Mouse (Mus musculus): ENCODE measurements around the gene Gtdc1. TPM values are rescaled to one million over a fixed set of nuclear protein-coding genes. Genes with fewer than 3 reads are reported as not detected.
A peak's percentile ranks its signal among the peaks of the same experiment; 100 is the strongest.

Gene Gtdc1
- polyA plus RNA-seq, 1 experiment from 2014 or later, result 13.0 TPM

- H3K27ac ChIP-seq (replicated peaks in 1 of 2; ENCODE audit: control insufficient read depth in 1 of 2, insufficient read depth in 1 of 2, low read depth in 2 of 2, low read length in 2 of 2), result peak overlapping the region; percentile 67 to 77
- ATAC-seq (ENCODE audit: insufficient number of reproducible peaks, insufficient read depth, low FRiP score, low read depth), result peak; percentile 76; the same call in 1 of the 2 replicates
Observed at GRCm38 (mm10) chr2:44952830-44953422, 25.5 kb upstream of the Gtdc1 start.

GRCm38 (mm10) chr2:44951651-44952213 lies 24.3 kb upstream of the Gtdc1 start:
- H3K36me3 ChIP-seq (ENCODE audit: control insufficient read depth, insufficient read depth, low read length), result no peaks in the 10 kb centered on the region
- H3K27ac ChIP-seq (replicated peaks in 1 of 2; ENCODE audit: control insufficient read depth in 1 of 2, insufficient read depth in 1 of 2, low read depth in 2 of 2, low read length in 2 of 2), result peak overlapping the region; percentile 56 to 72; a peak in 3 of 4 replicates
- WGBS, result 27% methylated on average over 4 of the region's 4 CpGs
- H3K27me3 ChIP-seq (ENCODE audit: control insufficient read depth, insufficient read depth, low read length), result no peaks in the 10 kb centered on the region
- no peak overlapping the region for H3K4me2 ChIP-seq (ENCODE audit: low read length)
- H3K9ac ChIP-seq (ENCODE audit: low read length), result no peak overlapping the region
- ATAC-seq (ENCODE audit: insufficient number of reproducible peaks, insufficient read depth, low FRiP score, low read depth), result no peak
- H3K4me3 ChIP-seq (ENCODE audit: control insufficient read depth in 1 of 2, insufficient read depth in 1 of 2, low read depth in 1 of 2, low read length in 2 of 2), result no peak overlapping the region
- H3K4me1 ChIP-seq (ENCODE audit: control insufficient read depth in 2 of 2, insufficient read depth in 2 of 2, low read length in 2 of 2), result peaks cover 9 to 18% of the 10 kb centered on the region in 2 experiments
- no peaks in the 10 kb centered on the region for H3K9me3 ChIP-seq (ENCODE audit: control insufficient read depth, low read length)

More at GRCm38 (mm10) chr2:44952830-44953422, 25.5 kb upstream of the Gtdc1 start:
- no peak overlapping the region for H3K9ac ChIP-seq (ENCODE audit: low read length)
- 36% methylated on average over 6 of the region's 6 CpGs for WGBS
- H3K4me1 ChIP-seq (ENCODE audit: control insufficient read depth in 2 of 2, insufficient read depth in 2 of 2, low read length in 2 of 2), result peaks cover 9 to 18% of the 10 kb centered on the region in 2 experiments
- H3K9me3 ChIP-seq (ENCODE audit: control insufficient read depth, low read length), result no peaks in the 10 kb centered on the region
- H3K4me3 ChIP-seq (ENCODE audit: control insufficient read depth in 1 of 2, insufficient read depth in 1 of 2, low read depth in 1 of 2, low read length in 2 of 2), result no peak overlapping the region
- no peaks in the 10 kb centered on the region for H3K36me3 ChIP-seq (ENCODE audit: control insufficient read depth, insufficient read depth, low read length)
- H3K4me2 ChIP-seq (ENCODE audit: low read length), result no peak overlapping the region
- no peaks in the 10 kb centered on the region for H3K27me3 ChIP-seq (ENCODE audit: control insufficient read depth, insufficient read depth, low read length)

- H3K27ac ChIP-seq (replicated peaks in 1 of 2; ENCODE audit: control insufficient read depth in 1 of 2, insufficient read depth in 1 of 2, low read depth in 2 of 2, low read length in 2 of 2), result no peak overlapping the region
- no peaks in the 10 kb centered on the region for H3K27me3 ChIP-seq (ENCODE audit: control insufficient read depth, insufficient read depth, low read length)
- no peaks in the 10 kb centered on the region for H3K4me1 ChIP-seq (ENCODE audit: control insufficient read depth in 2 of 2, insufficient read depth in 2 of 2, low read length in 2 of 2)
- H3K9ac ChIP-seq (ENCODE audit: low read length), result no peak overlapping the region
- H3K4me3 ChIP-seq (ENCODE audit: control insufficient read depth in 1 of 2, insufficient read depth in 1 of 2, low read depth in 1 of 2, low read length in 2 of 2), result no peak overlapping the region
- no peaks in the 10 kb centered on the region for H3K9me3 ChIP-seq (ENCODE audit: control insufficient read depth, low read length)
- H3K36me3 ChIP-seq (ENCODE audit: control insufficient read depth, insufficient read depth, low read length), result no peaks in the 10 kb centered on the region
- 94% methylated on average over 2 of the region's 2 CpGs for WGBS
- ATAC-seq (ENCODE audit: insufficient number of reproducible peaks, insufficient read depth, low FRiP score, low read depth), result no peak
- no peak overlapping the region for H3K4me2 ChIP-seq (ENCODE audit: low read length)
Observed at GRCm38 (mm10) chr2:44944689-44945088, 17.2 kb upstream of the Gtdc1 start.

GRCm38 (mm10) chr2:44930951-44931350 lies 3.5 kb upstream of the Gtdc1 start:
- WGBS, result 77% methylated on average over 3 of the region's 3 CpGs
- ATAC-seq (ENCODE audit: insufficient number of reproducible peaks, insufficient read depth, low FRiP score, low read depth), result no peak
- Histone ChIP-seq H3K36me3 (ENCODE audit: control insufficient read depth, insufficient read depth, low read length) (no peaks in the 10 kb centered on the region), H3K27ac (replicated peaks in 1 of 2; ENCODE audit: control insufficient read depth in 1 of 2, insufficient read depth in 1 of 2, low read depth in 2 of 2, low read length in 2 of 2) (no peak overlapping the region), H3K4me3 (ENCODE audit: control insufficient read depth in 1 of 2, insufficient read depth in 1 of 2, low read depth in 1 of 2, low read length in 2 of 2) (no peak overlapping the region), H3K27me3 (ENCODE audit: control insufficient read depth, insufficient read depth, low read length) (no peaks in the 10 kb centered on the region), H3K4me2 (ENCODE audit: low read length) (no peak overlapping the region), H3K9ac (ENCODE audit: low read length) (no peak overlapping the region), H3K4me1 (ENCODE audit: control insufficient read depth in 2 of 2, insufficient read depth in 2 of 2, low read length in 2 of 2) (0 out of 4 replicates have a peak, but pooled peaks cover 0 to 2% of the 10 kb centered on the region in 2 experiments), H3K9me3 (ENCODE audit: control insufficient read depth, low read length) (no peaks in the 10 kb centered on the region)

- H3K27ac ChIP-seq (replicated peaks in 1 of 2; ENCODE audit: control insufficient read depth in 1 of 2, insufficient read depth in 1 of 2, low read depth in 2 of 2, low read length in 2 of 2), result no peak overlapping the region
- peaks cover 0 to 6% of the 10 kb centered on the region in 2 experiments; a peak in 1 of 4 replicates for H3K4me1 ChIP-seq (ENCODE audit: control insufficient read depth in 2 of 2, insufficient read depth in 2 of 2, low read length in 2 of 2)
- no peak for ATAC-seq (ENCODE audit: insufficient number of reproducible peaks, insufficient read depth, low FRiP score, low read depth)
- 79% methylated on average over 3 of the region's 3 CpGs for WGBS
- H3K9ac ChIP-seq (ENCODE audit: low read length), result no peak overlapping the region
- no peaks in the 10 kb centered on the region for H3K27me3 ChIP-seq (ENCODE audit: control insufficient read depth, insufficient read depth, low read length)
- H3K36me3 ChIP-seq (ENCODE audit: control insufficient read depth, insufficient read depth, low read length), result no peaks in the 10 kb centered on the region
- no peak overlapping the region for H3K4me2 ChIP-seq (ENCODE audit: low read length)
- H3K4me3 ChIP-seq (ENCODE audit: control insufficient read depth in 1 of 2, insufficient read depth in 1 of 2, low read depth in 1 of 2, low read length in 2 of 2), result no peak overlapping the region
- no peaks in the 10 kb centered on the region for H3K9me3 ChIP-seq (ENCODE audit: control insufficient read depth, low read length)
Observed at GRCm38 (mm10) chr2:44928631-44929030, 1.2 kb upstream of the Gtdc1 start.

GRCm38 (mm10) chr2:44926683-44927481 lies 575 bp downstream of the Gtdc1 start:
- Histone ChIP-seq H3K4me3 (ENCODE audit: control insufficient read depth in 1 of 2, insufficient read depth in 1 of 2, low read depth in 1 of 2, low read length in 2 of 2) (peak overlapping the region; percentile 79 to 92), H3K36me3 (ENCODE audit: control insufficient read depth, insufficient read depth, low read length) (no peaks in the 10 kb centered on the region), H3K27me3 (ENCODE audit: control insufficient read depth, insufficient read depth, low read length) (no peaks in the 10 kb centered on the region), H3K4me2 (ENCODE audit: low read length) (peak overlapping the region; percentile 81), H3K9ac (ENCODE audit: low read length) (peak overlapping the region; percentile 81), H3K4me1 (ENCODE audit: control insufficient read depth in 2 of 2, insufficient read depth in 2 of 2, low read length in 2 of 2) (peaks cover 0 to 9% of the 10 kb centered on the region in 2 experiments; a peak in 1 of 4 replicates), H3K27ac (replicated peaks in 1 of 2; ENCODE audit: control insufficient read depth in 1 of 2, insufficient read depth in 1 of 2, low read depth in 2 of 2, low read length in 2 of 2) (peak overlapping the region; percentile 91 to 92), H3K9me3 (ENCODE audit: control insufficient read depth, low read length) (no peaks in the 10 kb centered on the region)
- peak; percentile 97 for ATAC-seq (ENCODE audit: insufficient number of reproducible peaks, insufficient read depth, low FRiP score, low read depth)
- 1% methylated on average over 59 of the region's 95 CpGs for WGBS

GRCm38 (mm10) chr2:44926167-44926682 lies 1.2 kb downstream of the Gtdc1 start:
- no peaks in the 10 kb centered on the region for H3K9me3 ChIP-seq (ENCODE audit: control insufficient read depth, low read length)
- no peak for ATAC-seq (ENCODE audit: insufficient number of reproducible peaks, insufficient read depth, low FRiP score, low read depth)
- peak overlapping the region; percentile 79 to 92 for H3K4me3 ChIP-seq (ENCODE audit: control insufficient read depth in 1 of 2, insufficient read depth in 1 of 2, low read depth in 1 of 2, low read length in 2 of 2)
- H3K27me3 ChIP-seq (ENCODE audit: control insufficient read depth, insufficient read depth, low read length), result no peaks in the 10 kb centered on the region
- H3K4me2 ChIP-seq (ENCODE audit: low read length), result peak overlapping the region; percentile 81
- H3K36me3 ChIP-seq (ENCODE audit: control insufficient read depth, insufficient read depth, low read length), result no peaks in the 10 kb centered on the region
- WGBS, result under 1% methylated on average over 17 of the region's 17 CpGs
- peak overlapping the region; percentile 91 to 92 for H3K27ac ChIP-seq (replicated peaks in 1 of 2; ENCODE audit: control insufficient read depth in 1 of 2, insufficient read depth in 1 of 2, low read depth in 2 of 2, low read length in 2 of 2)
- peaks cover 0 to 9% of the 10 kb centered on the region in 2 experiments; a peak in 1 of 4 replicates for H3K4me1 ChIP-seq (ENCODE audit: control insufficient read depth in 2 of 2, insufficient read depth in 2 of 2, low read length in 2 of 2)
- H3K9ac ChIP-seq (ENCODE audit: low read length), result peak overlapping the region; percentile 81
